Mouse (Mus musculus) small intestine, adult 2 months (tissue): ENCODE results near the gene Pfdn2.

Experiments
- CTCF ChIP-seq: fragments of 200-500 bp; IDR thresholded peaks from 2 replicates; pipeline ENCODE4 v1.5.1; 2012; ENCODE audit warnings: low read depth, mild to moderate bottlenecking, control low read depth, inconsistent platforms, low read length, moderate library complexity, mixed read lengths; ENCODE audit not compliant: insufficient replicate concordance, insufficient read length; ENCODE audit errors: extremely low read depth
- POLR2A ChIP-seq: fragments of 200-500 bp; IDR thresholded peaks from 2 replicates; pipeline ENCODE4 v1.6.1; 2012; ENCODE audit warnings: low read depth, mild to moderate bottlenecking, control low read depth, inconsistent platforms, low read length, moderate library complexity

- TF ChIP-seq CTCF (no peak), POLR2A (no peak)
Measured at GRCm38 (mm10) chr1:171369845-171370556, 24.5 kb downstream of the Pfdn2 start, which contains the start of gene Nectin4.
